Mouse (Mus musculus): ENCODE results near the gene Gfi1b. TPM values are rescaled to one million over a fixed set of nuclear protein-coding genes. Genes with fewer than 3 reads are reported as not detected.

Gene Gfi1b
- polyA plus RNA-seq, 1 experiment from 2014 or later: not detected

GRCm38 (mm10) chr2:28612436-28613063 is 9.2 kb downstream of the Gfi1b start:
- no peaks in the 10 kb centered on the region for H3K4me1 ChIP-seq (replicated peaks; ENCODE audit: control insufficient read depth, insufficient read depth, low read length)
- H3K27me3 ChIP-seq (replicated peaks; ENCODE audit: control insufficient read depth, insufficient read depth, low read length): no peaks in the 10 kb centered on the region
- H3K9me3 ChIP-seq (ENCODE audit: control insufficient read depth): no peaks in the 10 kb centered on the region
- 75% methylated on average over 10 of the region's 10 CpGs for WGBS
- H3K4me3 ChIP-seq (ENCODE audit: low read depth, low read length): no peak overlapping the region
- H3K4me2 ChIP-seq (replicated peaks; ENCODE audit: low read depth): no peak overlapping the region
- no peak overlapping the region for H3K27ac ChIP-seq (ENCODE audit: low read depth, low read length)
- no peak for ATAC-seq
- H3K9ac ChIP-seq (ENCODE audit: low read depth, low read length): no peak overlapping the region
- no peaks in the 10 kb centered on the region; the same call in 1 of the 2 replicates for H3K36me3 ChIP-seq (ENCODE audit: control insufficient read depth, insufficient read depth)
- TF ChIP-seq CTCF (IDR thresholded peaks at IDR 0.05; ENCODE audit: low read depth): no peak

DNA sequence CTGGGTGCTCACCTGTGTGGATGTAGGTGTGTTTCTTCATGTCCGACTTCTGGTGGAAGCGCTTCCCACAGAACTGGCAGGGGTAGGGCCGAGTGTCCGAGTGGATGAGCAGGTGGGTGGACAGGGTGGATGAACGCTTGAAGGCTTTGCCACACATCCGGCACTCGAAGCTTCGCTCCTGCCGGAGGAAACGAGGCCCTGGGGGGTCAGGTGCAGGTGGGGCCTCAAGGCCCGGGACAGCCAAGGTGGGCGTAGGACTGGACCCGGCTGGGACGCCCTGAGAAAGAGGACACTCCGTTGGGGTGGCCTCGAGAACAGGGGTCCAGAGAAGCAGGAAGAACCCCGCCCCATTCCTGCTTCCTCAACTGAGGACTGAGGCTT is 10.4 kb downstream of the Gfi1b start:
- Histone ChIP-seq H3K9me3 (ENCODE audit: control insufficient read depth) (no peaks in the 10 kb centered on the region), H3K4me1 (replicated peaks; ENCODE audit: control insufficient read depth, insufficient read depth, low read length) (no peaks in the 10 kb centered on the region), H3K27me3 (replicated peaks; ENCODE audit: control insufficient read depth, insufficient read depth, low read length) (no peaks in the 10 kb centered on the region), H3K9ac (ENCODE audit: low read depth, low read length) (no peak overlapping the region), H3K27ac (ENCODE audit: low read depth, low read length) (no peak overlapping the region), H3K36me3 (ENCODE audit: control insufficient read depth, insufficient read depth) (no peaks in the 10 kb centered on the region; the same call in 1 of the 2 replicates), H3K4me3 (ENCODE audit: low read depth, low read length) (no peak overlapping the region), H3K4me2 (replicated peaks; ENCODE audit: low read depth) (no peak overlapping the region)
- WGBS: 73% methylated on average over 17 of the region's 17 CpGs
- TF ChIP-seq CTCF (IDR thresholded peaks at IDR 0.05; ENCODE audit: low read depth): no peak
- ATAC-seq: no peak

- no peak for TF ChIP-seq CTCF (IDR thresholded peaks at IDR 0.05; ENCODE audit: low read depth)
- Histone ChIP-seq H3K27me3 (replicated peaks; ENCODE audit: control insufficient read depth, insufficient read depth, low read length) (no peaks in the 10 kb centered on the region), H3K9me3 (ENCODE audit: control insufficient read depth) (no peaks in the 10 kb centered on the region), H3K4me2 (replicated peaks; ENCODE audit: low read depth) (no peak overlapping the region), H3K4me1 (replicated peaks; ENCODE audit: control insufficient read depth, insufficient read depth, low read length) (no peaks in the 10 kb centered on the region), H3K9ac (ENCODE audit: low read depth, low read length) (no peak overlapping the region), H3K4me3 (ENCODE audit: low read depth, low read length) (no peak overlapping the region), H3K36me3 (ENCODE audit: control insufficient read depth, insufficient read depth) (no peaks in the 10 kb centered on the region; the same call in 1 of the 2 replicates), H3K27ac (ENCODE audit: low read depth, low read length) (no peak overlapping the region)
- ATAC-seq: no peak
- 81% methylated on average over 12 of the region's 12 CpGs for WGBS
Observed at GRCm38 (mm10) chr2:28610716-28611406, 10.9 kb downstream of the Gfi1b start.

DNA sequence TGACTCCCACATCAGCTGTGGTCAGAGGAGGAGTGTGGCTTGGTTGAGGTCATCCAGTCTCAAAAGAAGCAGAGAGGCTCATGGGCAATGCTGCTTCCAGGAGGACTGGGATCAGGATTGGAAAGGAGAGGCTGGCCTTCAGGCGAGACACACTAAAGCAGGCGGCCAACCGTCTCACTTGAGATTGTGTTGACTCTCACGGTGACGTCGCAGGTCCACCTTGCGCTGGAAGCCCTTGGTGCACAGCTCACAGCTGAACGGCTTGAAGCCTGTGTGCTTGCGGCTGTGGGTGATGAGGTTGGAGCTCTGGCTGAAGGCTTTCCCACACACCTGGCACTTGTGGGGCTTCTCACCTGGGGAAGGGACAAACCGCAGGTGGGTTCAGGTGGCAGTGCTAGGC is 11.9 kb downstream of the Gfi1b start:
- no peak overlapping the region for H3K27ac ChIP-seq (ENCODE audit: low read depth, low read length)
- no peaks in the 10 kb centered on the region for H3K4me1 ChIP-seq (replicated peaks; ENCODE audit: control insufficient read depth, insufficient read depth, low read length)
- no peak overlapping the region for H3K4me3 ChIP-seq (ENCODE audit: low read depth, low read length)
- no peak overlapping the region for H3K4me2 ChIP-seq (replicated peaks; ENCODE audit: low read depth)
- no peak for TF ChIP-seq CTCF (IDR thresholded peaks at IDR 0.05; ENCODE audit: low read depth)
- H3K36me3 ChIP-seq (ENCODE audit: control insufficient read depth, insufficient read depth): no peaks in the 10 kb centered on the region; the same call in 1 of the 2 replicates
- H3K27me3 ChIP-seq (replicated peaks; ENCODE audit: control insufficient read depth, insufficient read depth, low read length): no peaks in the 10 kb centered on the region
- WGBS: 82% methylated on average over 10 of the region's 10 CpGs
- no peak for ATAC-seq
- H3K9ac ChIP-seq (ENCODE audit: low read depth, low read length): no peak overlapping the region; the same call in 1 of the 2 replicates
- H3K9me3 ChIP-seq (ENCODE audit: control insufficient read depth): no peaks in the 10 kb centered on the region

GRCm38 (mm10) chr2:28607341-28608165 is 14.2 kb downstream of the Gfi1b start:
- H3K36me3 ChIP-seq (ENCODE audit: control insufficient read depth, insufficient read depth): no peaks in the 10 kb centered on the region; the same call in 1 of the 2 replicates
- H3K4me1 ChIP-seq (replicated peaks; ENCODE audit: control insufficient read depth, insufficient read depth, low read length): no peaks in the 10 kb centered on the region
- H3K27ac ChIP-seq (ENCODE audit: low read depth, low read length): no peak overlapping the region
- H3K4me3 ChIP-seq (ENCODE audit: low read depth, low read length): no peak overlapping the region
- H3K9ac ChIP-seq (ENCODE audit: low read depth, low read length): no peak overlapping the region
- H3K4me2 ChIP-seq (replicated peaks; ENCODE audit: low read depth): no peak overlapping the region
- no peaks in the 10 kb centered on the region for H3K9me3 ChIP-seq (ENCODE audit: control insufficient read depth)
- TF ChIP-seq CTCF (IDR thresholded peaks at IDR 0.05; ENCODE audit: low read depth): no peak
- 45% methylated on average over 10 of the region's 10 CpGs for WGBS
- H3K27me3 ChIP-seq (replicated peaks; ENCODE audit: control insufficient read depth, insufficient read depth, low read length): no peaks in the 10 kb centered on the region
- no peak for ATAC-seq

All from intestine, postnatal 0 days (tissue).